Mouse (Mus musculus) cerebellum, postnatal 36 days (tissue): ENCODE results near the gene 2510009E07Rik.

Experiments
- DNase-seq, 2 experiments: peaks; one replicate each; pipeline ENCODE4 v3.0.0; 2021 to 2022; ENCODE audit warnings: mixed read lengths in 2 of 2

The 2510009E07Rik gene

DNA sequence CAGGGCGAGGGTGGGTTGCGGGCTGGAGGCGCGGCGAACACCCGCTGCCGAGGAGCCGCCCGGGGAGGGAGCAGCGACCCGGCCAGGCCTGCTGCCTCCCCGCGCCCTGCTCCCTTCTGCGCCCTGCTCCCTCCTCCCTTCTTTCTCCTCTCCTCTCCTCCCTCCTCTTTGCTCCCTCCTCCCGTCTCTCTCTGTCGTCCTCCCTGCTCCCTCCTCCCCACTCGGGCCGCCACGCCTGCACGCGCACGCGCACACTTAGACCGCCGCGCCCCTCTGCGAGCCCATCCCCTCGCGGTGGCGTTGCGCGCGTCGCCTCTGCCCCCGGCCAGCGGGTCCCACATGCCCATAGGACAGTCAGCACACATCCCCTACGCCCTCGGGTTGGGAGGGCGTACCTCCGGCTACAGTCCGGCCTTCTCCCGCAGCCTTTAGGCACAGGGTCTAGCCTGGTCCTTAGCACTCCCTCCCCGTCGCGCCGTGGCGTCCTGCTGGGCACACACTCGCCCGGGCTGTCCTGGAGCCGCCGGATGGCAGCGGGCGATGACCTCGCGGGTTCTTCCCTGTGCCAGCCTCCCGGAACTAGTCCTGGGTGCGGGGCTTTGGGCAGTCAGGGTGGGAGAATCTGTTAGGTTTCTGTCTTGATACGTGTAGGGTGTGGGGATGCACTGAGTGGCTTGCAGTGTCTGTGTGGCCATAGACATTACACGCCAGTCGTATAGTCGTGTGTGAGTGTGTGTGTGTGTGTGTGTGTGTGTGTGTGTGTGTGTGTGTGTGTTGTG lies at the start of gene 2510009E07Rik:
TSS of gene 2510009E07Rik (minus strand) at position 203 of the 779 bp plus-strand sequence.
- DNase-seq, result peak; percentile 89 to 92

DNA sequence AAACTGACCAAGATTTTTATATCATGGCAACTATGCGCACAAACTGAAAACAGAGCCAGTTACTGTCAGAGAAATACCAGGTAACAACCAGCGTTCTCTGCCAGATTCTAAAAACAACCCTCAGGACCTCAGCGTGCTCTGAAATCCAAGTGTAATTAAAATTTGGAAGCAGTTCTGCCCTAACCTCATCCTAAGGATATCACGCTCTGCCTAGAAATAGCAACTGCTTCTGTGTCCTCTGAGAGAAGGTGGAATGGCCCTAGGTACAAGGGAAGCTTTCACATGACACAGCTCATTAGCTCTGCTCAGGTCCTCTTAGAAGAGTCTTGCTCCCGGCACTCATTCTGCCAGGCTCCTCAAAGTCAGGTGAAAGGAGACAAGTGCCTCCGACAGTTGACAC lies 48.9 kb upstream of the 2510009E07Rik start:
- no peak for DNase-seq

DNA sequence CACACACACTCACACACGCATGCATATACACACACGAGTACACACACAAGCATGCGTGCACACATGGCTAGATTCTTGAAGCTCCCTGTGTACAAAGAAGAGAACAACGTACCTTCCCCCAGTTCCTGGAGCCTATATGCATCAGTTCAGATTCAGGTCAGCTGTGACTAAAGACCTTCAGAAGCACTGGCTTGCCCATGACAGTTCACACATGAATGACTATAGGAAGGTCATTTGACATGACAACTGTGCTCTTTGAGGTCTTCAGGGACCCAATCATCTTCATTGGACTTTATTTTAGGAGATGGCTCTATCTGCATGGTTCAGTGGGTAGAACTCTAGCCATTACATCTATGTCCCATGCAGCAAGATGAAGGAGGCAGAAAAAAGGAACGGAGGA lies 48.4 kb upstream of the 2510009E07Rik start:
- DNase-seq, result no peak

DNA sequence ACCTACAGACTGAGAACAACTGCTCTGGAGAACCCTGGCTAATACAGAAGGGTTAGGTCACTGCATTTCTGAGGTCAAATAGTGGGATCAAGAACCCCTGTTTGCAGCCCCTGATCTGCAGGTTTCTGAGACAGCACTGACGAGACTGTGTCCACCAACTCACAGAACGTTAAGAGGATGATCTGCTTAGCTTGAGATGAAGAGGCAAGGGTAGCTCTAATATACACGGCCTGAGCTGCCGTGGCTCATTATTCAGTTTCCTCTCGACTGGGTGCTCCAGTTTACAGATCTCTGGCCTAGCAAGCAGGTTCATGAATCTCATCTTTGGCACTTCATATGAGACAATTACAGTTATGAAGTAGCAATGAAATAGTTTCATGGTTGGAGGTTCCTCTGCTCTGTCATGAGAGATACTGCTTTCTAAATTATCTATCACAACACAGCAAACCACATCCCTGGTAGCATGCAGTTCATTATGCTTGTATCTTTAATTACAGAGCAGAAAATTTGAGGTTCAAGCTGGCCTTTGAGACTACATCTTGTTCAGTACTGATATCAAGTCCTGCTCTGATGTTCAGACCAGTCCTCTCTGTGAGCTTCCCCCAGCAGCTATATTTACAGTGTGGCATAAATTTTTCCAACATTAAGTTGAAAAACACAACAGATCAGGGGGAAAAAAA lies 47.9 kb upstream of the 2510009E07Rik start:
- DNase-seq, result no peak

DNA sequence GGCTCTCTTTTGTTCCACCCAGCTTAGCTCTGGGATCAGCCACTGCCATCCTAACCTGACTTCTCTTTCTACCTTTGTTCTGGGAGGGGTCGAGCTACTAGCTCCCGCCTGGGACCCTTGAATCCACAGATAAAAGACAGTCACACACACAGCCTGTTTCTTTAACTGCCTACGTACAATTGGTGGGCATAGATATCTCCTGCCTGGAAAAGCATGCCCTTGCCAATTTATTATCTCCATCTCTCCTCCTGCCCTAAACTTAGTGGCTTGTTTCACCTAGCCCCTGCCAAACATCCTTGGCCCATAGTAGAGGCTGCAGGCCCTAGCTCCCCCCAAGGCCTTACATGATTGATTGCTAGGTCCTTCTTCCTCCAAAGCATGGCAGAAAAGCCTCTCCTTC lies 47.1 kb upstream of the 2510009E07Rik start:
- no peak for DNase-seq

DNA sequence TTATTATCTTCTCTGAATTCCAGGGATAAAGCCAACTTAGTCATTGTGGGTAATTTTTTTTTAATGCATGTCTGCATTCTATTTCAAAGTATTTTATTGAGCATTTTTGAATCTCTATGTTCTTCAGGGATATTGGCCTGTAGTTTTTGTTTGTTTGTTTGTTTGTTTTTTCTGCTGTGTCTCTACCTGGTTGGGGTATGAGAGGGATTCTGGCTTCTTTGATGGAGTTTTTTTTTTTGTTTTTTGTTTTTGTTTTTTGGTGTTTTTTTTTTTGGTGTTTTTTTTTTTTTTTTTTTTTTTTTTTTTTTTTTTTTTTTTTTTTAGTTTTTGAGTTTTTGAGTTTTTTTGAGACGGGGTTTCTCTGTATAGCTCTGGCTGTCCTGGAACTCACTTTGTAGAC lies 41.2 kb upstream of the 2510009E07Rik start:
- DNase-seq, result no peak

DNA sequence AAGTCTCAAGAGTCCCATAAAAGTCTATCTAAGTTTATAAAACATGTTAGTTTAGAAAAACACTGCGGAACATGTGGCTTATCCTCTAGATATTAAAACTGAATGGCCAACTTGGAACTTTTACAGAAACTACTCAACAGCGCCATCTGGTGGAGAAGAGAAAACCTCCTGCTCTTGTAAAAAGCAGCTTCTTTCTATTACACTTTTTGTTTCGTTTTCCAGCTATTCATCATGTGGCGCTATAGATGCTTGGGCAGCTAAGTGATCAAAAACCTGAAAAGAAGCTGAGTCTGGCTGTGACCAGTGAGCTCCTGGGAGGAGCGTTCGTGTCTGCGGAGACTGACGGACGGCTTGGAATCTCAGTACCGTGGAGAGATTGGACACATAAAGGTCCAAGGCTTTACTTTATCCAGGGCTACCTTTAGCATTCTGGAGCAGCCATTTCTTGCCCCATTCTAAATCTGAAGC lies 33.5 kb upstream of the 2510009E07Rik start:
- DNase-seq, result peak; percentile 63 to 81

DNA sequence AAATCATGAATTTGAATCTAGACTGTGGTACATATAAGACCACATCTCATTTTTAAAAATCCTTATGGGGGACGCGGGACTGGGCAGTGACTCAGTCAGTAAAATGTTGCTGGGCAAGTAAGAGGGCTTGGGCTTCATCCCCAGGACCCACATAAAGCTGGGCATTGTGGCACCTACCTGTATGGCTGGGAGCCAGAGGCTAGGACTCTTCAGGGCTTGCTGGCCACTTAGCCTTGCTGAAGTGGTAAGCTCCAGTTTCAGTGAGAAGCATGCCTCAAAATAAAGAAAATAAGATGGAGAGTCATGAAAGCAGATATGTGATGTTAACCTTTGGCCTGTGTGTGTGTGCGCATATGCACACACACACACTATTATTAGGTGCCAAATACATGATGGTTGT lies 33.0 kb upstream of the 2510009E07Rik start:
- DNase-seq, result no peak

DNA sequence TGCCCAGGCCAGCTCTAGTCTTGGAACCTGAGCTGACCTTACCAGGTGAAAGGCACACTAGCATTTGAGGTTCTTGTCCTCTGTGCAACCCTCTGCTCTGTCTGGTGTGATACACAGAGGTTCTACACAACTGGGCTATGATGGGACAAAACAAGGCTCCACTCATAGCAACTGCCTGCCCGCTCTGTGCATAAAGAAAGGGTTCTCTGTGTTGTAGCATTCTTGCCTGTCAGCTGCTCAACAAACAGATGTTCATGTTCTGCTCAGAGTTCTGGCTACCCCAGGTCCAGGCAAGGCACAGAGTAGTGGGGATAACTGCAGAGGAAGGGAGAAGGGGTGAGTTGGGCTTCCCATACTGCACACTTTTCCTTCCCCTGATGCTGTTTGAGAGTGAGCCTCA lies 29.8 kb upstream of the 2510009E07Rik start:
- DNase-seq, result no peak

DNA sequence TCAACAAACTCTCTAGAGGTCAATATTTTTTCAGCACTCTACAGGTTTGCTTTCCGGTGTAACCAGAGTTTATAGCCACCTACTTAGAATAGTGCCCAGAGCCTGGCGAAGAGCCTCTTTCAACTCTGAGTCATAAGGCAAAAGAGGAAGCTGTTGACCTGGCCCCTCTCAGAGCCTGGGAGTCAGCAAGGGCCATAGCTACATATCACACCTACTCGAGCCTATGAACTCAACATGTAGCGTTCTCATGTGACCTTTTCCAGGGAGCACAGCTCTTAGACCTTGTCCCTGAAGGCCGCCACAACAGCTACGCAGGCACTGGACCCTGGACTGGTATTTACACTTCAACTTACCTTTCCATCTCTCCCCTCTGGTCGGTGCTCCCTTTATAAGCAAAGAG lies 25.3 kb upstream of the 2510009E07Rik start:
- no peak for DNase-seq

DNA sequence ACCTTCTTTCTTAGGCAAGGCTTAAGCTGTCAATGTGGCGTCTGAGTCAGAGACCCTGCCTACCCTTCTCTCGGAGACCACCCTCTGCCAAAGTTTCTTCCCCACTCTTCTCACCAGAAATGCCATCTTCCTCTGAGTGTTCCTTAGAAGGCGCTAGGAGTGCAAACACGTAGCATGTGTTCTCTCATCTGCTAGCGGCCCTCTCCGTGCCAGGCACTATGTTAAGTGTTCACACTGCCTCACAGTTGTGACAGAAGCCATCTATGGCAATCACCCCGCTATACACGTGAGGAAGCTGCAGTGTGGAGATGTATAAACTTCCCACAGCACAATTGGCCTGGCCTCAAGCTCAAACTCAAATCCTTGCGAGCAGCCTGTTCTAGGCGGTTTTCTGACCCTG lies 20.1 kb upstream of the 2510009E07Rik start:
- no peak for DNase-seq

DNA sequence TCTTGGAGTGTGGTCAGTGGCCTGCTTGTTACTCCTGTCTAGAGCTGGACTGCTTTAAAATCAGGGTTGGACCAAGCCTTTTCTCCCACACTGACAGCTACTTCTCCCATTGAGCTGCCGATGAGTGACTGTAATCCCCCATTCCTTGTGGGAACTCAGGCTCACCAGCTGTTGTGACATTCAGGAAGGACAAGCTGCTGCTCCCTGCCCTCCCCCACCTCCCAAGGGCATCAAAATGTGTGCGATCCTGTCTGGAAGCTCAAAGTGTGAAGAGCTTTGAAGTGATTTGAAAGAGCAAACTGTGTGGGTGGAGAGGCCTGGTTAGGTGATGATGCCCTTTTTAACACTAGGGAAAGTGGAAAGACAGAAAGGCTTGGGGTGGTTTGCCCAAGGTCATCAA lies 15.9 kb upstream of the 2510009E07Rik start:
- DNase-seq, result no peak

DNA sequence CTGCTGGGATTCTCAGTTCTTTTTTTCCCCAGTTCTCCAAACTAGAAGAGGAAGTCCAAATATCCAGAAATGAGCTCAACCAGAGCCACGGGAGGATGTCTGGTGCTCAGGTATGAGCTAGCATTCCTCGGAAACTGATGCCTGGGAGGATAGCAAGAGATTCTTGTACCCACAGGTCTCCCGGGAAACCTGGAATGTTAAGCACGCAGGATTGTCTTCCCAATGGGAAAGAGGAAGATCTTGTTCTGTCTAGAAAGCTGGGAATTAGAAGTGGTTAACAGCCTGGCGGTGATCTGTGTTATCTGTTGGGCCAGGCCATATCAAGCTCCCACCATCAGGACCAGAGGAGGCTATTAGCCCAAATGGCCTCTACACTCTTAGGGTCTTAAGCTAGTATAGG lies 10.2 kb upstream of the 2510009E07Rik start:
- no peak for DNase-seq

DNA sequence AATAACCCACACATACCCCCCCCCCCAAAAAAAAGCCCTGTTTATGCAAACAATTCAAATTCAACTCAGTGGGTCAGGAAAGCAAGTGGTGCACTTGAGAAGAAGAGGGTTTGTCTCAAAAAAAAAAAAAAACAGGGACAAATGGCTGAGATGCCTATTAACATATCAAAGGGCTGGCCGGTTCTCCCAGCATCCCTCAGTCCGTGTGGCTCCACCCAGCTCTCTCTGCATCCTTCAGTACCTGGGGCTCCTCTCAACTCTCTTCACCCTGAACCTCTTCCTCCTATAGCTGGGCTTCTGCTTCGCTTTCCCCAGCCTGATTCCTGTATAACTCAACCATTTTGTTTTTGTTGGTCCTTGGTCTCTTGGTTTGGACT lies 7.8 kb upstream of the 2510009E07Rik start:
- no peak for DNase-seq

DNA sequence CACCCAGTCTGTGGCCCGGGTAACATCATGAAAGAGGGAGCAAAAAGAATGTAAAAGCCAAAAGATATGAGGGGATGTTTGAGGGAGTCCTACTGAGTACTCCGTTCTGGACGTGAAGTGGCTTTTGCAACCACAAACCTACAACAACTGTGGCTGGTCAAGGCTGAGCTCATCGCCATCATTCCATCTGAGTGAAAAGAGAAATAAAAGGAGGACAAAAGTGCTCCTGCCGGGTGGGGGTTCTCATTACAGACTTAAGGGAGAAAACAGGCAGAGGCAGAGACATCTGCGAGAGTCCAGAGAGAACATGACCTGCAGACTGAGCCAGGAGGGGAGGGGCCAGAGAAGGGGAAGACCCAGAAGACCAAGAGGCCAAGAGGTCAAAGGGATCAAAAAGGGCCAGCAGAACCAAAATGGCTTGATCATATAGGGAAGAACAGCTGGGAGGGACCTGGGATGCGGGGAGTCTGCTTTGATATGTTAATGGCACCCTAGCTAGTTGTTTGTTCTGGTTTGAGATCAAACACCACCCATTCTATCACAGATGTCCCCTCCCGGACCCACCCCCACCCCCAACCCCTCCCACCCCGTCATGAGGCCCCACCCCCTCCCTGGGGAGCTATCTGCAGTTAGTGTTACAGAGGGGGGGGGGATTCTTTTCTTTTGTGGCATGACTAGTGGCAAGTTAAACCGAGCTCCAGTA lies 7.3 kb upstream of the 2510009E07Rik start:
- no peak for DNase-seq

DNA sequence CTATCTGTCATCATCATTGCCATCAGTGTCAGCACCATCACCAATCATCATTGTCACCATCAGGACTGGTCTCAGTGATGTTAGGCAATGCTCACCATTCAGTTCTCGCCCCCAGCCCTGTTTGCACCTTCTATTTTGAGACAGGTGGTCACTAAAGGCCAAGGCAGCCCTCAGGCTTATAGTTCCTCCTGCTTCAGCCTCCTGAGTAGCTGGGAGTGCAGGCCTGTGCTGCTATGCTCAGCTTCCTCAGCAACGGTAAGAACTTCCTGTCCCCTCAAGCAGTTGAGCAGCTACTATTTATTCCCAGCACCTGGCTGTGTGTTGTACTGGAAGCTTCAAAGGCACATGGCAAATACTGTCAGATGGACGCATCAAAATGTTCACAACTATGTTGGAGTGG lies 3.7 kb upstream of the 2510009E07Rik start:
- DNase-seq, result no peak

DNA sequence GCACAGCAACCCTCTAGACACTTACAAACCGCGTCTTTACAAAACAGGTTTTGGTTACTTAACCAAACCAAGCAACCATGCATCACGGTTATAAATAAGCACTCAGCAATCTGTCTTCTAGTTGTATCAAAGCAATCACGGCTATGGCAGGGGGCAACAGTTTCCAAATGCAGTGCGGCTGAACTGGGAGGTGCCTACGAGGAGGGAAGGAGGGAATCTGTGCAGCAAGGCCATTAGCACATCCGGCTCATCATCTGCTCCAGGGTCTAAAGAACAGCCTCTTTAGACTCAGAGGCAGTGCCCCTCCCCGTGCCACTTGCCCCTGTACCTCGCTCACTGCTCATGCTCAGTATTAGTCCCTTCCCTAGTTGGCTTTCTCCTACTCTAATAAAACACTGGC lies 2.5 kb upstream of the 2510009E07Rik start:
- DNase-seq, result no peak

DNA sequence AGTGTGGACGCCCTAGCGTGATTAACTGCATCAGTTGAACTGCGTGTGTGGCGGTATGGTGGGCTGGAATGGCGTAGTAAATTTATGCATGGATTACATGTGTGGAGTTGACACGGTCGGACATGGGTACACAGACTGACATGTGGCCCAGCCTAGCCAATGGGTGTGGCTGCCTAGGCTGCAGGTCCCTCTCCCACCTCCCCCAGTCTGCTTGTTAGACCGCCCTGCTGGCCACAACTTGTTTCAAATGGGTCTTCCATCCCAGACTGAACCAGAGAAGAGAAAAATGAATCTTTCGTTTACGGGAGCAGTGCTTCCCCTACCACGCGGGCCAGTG lies 745 bp upstream of the 2510009E07Rik start:
- peak; percentile 43 to 52 for DNase-seq

DNA sequence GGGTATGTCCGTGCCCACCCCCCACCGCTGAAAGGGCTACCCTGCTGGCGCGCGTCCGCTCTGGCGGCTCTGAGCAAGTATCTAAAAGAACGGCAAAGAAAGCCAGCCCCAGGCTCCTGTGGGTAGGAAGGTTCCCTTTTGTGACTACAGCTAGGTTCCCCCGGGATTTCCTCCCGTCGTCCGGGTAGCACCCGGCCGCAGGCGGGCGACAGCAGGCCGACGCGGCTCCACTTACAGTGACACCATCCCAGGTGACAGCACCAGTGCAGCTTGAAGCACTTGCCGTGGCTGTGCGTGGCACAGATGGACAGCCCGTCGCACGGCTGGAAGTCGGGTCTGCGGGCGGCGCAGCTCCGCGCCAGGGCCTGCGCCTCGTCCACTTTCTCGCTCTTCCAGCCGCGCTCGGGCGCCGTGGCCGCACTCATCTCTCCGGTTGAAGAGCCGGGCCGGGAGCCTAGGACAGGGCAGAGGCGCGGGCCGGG lies 443 bp downstream of the 2510009E07Rik start:
- peak; percentile 78 to 80 for DNase-seq

DNA sequence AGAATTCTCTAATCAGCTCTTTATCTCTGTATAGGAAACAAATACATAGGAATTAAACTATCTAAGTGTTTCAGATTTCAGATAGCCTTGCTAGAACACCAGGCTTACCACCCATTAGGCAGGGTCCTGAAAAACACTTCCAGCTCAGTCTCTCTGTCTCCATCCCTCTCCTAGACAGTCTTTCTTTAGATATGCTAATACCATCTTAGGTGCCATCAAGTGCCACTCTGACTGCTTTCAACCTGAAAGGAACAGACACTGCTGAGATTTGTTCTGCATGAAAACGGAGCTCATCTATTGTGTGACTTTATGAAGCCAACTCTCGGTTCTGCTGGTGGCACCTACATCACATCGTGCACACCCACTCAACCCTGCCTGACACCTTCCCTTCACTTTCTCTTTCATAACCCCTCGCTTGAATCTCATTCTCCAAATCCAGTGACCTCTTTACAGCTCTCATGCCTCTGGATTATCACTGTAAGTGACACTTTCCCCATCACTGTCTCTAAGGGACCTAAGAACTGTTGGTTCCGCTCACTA lies 4.2 kb downstream of the 2510009E07Rik start:
- no peak for DNase-seq

DNA sequence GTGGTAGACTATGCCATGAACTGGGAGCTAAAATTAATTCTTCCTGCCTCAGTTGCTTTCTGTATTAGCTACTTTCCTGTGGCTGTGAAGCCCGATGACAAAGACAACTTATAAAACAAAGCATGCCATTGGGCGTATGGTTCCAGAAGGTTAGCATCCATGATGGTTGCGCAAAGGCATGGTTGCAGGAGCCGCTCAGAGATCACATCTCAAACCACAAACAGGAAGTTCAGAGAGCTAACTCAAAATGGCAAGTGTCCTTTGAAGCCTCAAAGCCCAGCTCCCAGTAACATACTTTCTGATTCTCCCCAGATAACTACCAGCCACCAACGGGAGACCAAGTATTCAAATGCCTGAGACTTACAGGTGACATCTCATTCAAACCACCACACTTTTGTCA lies 5.3 kb downstream of the 2510009E07Rik start:
- DNase-seq, result no peak

DNA sequence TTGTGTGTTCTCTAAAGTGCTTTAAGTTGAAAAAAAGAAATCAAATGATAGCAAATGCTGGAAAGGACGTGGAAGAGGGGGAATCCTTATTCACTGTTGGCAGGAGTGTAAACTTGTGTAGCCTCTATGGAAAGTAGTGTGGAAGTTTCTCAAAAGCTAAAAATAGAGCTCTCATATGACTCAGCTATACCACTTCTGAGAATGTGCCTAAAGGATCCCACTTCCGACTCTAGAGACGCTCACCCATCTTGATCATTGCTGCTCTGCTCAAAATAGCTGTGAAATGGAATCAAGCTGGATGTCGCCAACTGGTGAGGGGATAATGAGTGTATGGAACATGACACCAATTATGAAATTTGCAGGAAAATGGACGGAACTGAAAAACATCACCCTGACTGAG lies 7.1 kb downstream of the 2510009E07Rik start:
- no peak for DNase-seq

DNA sequence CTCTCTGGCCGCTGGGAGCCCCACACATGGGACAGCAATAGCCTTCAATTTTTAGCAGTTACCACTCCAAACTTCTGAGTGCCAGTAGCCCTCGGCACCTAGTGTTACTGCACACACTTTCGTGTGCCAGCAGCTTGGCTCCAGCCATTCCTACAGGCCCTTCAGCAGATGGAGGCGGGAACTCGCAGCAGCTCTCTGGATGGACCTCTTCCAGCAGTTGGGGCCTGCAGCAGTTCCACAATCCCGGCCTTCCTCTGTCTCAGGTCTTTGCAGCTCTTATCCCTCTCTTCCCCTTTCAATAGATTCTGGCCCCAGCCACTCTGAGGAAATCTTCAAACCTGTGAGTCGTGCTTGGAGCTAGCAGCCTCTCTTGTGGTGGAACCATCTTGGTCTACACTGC lies 17.7 kb downstream of the 2510009E07Rik start:
- DNase-seq, result peak in 1 of 2 experiments; percentile 22
